Mouse (Mus musculus): ENCODE measurements around the gene Wdfy1.
A peak's percentile ranks its signal among the peaks of the same experiment; 100 is the strongest.

Gene Wdfy1

GRCm38 (mm10) chr1:79775927-79776458, at the start of gene Wdfy1, which contains the start of gene Mrpl44:
Gene Wdfy1, minus strand, starts transcription at chr1:79776143.
Gene Mrpl44, plus strand, starts transcription at chr1:79776018.
- peak; percentile 98 for DNase-seq (ENCODE audit: extremely low spot score)

GRCm38 (mm10) chr1:79823951-79824633, 48.1 kb upstream of the Wdfy1 start:
- no peak for DNase-seq (ENCODE audit: extremely low spot score)

GRCm38 (mm10) chr1:79822806-79823525, 47.0 kb upstream of the Wdfy1 start:
- DNase-seq (ENCODE audit: extremely low spot score): no peak

GRCm38 (mm10) chr1:79819296-79819879, 43.4 kb upstream of the Wdfy1 start:
- DNase-seq (ENCODE audit: extremely low spot score): no peak

- DNase-seq (ENCODE audit: extremely low spot score): no peak
These were observed 39.5 kb upstream of the Wdfy1 start for GRCm38 (mm10) chr1:79815446-79815845.

GRCm38 (mm10) chr1:79809447-79809846, 33.5 kb upstream of the Wdfy1 start:
- DNase-seq (ENCODE audit: extremely low spot score): no peak

GRCm38 (mm10) chr1:79806865-79807264, 30.9 kb upstream of the Wdfy1 start:
- no peak for DNase-seq (ENCODE audit: extremely low spot score)

- DNase-seq (ENCODE audit: extremely low spot score): no peak
These were observed 27.7 kb upstream of the Wdfy1 start for GRCm38 (mm10) chr1:79803614-79804013.

GRCm38 (mm10) chr1:79802858-79803427, 27.0 kb upstream of the Wdfy1 start:
- DNase-seq (ENCODE audit: extremely low spot score): no peak

- no peak for DNase-seq (ENCODE audit: extremely low spot score)
These were observed 21.1 kb upstream of the Wdfy1 start for GRCm38 (mm10) chr1:79797084-79797483.

GRCm38 (mm10) chr1:79786267-79786927, 10.5 kb upstream of the Wdfy1 start:
- no peak for DNase-seq (ENCODE audit: extremely low spot score)

- no peak for DNase-seq (ENCODE audit: extremely low spot score)
These were observed 6.5 kb upstream of the Wdfy1 start for GRCm38 (mm10) chr1:79782433-79782832.

GRCm38 (mm10) chr1:79778011-79778410, 2.1 kb upstream of the Wdfy1 start:
- DNase-seq (ENCODE audit: extremely low spot score): no peak

GRCm38 (mm10) chr1:79774164-79774780, 1.7 kb downstream of the Wdfy1 start:
- no peak for DNase-seq (ENCODE audit: extremely low spot score)

- DNase-seq (ENCODE audit: extremely low spot score): no peak
These were observed 7.7 kb downstream of the Wdfy1 start for GRCm38 (mm10) chr1:79768231-79768630.

GRCm38 (mm10) chr1:79764483-79764882, 11.5 kb downstream of the Wdfy1 start:
- no peak for DNase-seq (ENCODE audit: extremely low spot score)

- no peak for DNase-seq (ENCODE audit: extremely low spot score)
These were observed 11.9 kb downstream of the Wdfy1 start for GRCm38 (mm10) chr1:79764031-79764430.

GRCm38 (mm10) chr1:79762282-79763250, 13.4 kb downstream of the Wdfy1 start:
- no peak for DNase-seq (ENCODE audit: extremely low spot score)

GRCm38 (mm10) chr1:79761917-79762271, 14.0 kb downstream of the Wdfy1 start:
- no peak for DNase-seq (ENCODE audit: extremely low spot score)
